Mouse (Mus musculus) splenic B cell, adult 2 months (primary cell): ENCODE measurements around the gene Mup11.
"Not testable (repeated sequence)": the region's sequence is repeated elsewhere in the genome, so short reads cannot be mapped to it uniquely, and the experiment has no call there.

Source experiments
- DNase-seq: peaks from one replicate; pipeline ENCODE4 v3.0.0-alpha.2; 2011; ENCODE audit warnings: low read depth, low spot score
- H3K27me3 ChIP-seq: 2 replicates; pipeline ENCODE4 v1.6.1; 2012; ENCODE audit warnings: mild to moderate bottlenecking, low read length, moderate library complexity, mixed read lengths; ENCODE audit not compliant: control insufficient read depth, poor library complexity, insufficient read depth, severe bottlenecking
- H3K36me3 ChIP-seq: 2 replicates; pipeline ENCODE4 v1.6.1; 2012; ENCODE audit warnings: mild to moderate bottlenecking, low read length, moderate library complexity, mixed read lengths; ENCODE audit not compliant: control insufficient read depth, poor library complexity, insufficient read depth, severe bottlenecking

Gene Mup11

DNA sequence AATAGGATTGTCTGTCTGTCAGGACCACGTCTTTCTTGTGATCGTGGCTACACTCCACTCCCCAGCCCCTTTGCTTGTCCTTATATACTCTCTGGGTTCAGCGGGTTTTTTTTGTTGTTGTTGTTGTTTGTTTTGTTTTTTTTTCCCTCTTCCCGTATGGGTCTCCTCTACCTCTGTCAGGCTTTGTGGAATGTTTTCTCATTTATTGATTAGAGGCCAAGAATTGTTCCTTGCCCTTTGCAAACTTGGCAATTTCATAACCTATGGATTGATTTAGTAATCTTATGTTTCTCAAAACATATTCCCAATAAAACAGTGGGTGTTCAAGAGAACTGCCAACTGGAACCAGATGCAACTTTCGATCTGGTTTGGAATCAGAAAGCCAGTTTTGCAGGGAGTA, at the start of gene Mup11:
Gene Mup11 (minus strand): TSS at position 101 of the 400 bp plus-strand sequence.
- not testable (repeated sequence) for H3K27me3 ChIP-seq, H3K36me3 ChIP-seq, DNase-seq
